Mouse (Mus musculus): Measurements from ENCODE around the gene Tmem179.

Gene Tmem179

GRCm38 (mm10) chr12:112516697-112517337 lies at the start of gene Tmem179:
Gene Tmem179 (minus strand): TSS chr12:112516747.
- no peak for DNase-seq (ENCODE audit: low spot score in 2 of 2)

DNA sequence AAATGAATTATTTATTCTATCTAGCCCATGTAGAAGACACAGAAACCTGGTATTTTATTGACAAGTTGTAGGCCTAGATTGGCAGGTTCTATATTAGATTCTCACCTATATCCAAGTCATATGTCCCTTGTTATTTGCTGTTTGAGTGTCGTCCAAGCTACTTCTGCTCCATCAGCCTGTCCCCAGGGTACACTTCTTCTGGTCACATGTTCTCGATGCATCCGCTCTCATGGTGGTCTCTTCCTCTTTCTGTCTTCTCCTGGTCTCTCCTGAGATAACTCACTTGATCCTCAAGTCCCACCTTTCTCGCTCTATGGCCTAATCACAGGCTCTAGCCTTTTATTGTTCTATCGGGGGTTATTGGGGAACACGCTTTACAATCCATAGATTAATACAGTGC lies 46.5 kb upstream of the Tmem179 start:
- DNase-seq (ENCODE audit: low spot score in 2 of 2) = no peak

DNA sequence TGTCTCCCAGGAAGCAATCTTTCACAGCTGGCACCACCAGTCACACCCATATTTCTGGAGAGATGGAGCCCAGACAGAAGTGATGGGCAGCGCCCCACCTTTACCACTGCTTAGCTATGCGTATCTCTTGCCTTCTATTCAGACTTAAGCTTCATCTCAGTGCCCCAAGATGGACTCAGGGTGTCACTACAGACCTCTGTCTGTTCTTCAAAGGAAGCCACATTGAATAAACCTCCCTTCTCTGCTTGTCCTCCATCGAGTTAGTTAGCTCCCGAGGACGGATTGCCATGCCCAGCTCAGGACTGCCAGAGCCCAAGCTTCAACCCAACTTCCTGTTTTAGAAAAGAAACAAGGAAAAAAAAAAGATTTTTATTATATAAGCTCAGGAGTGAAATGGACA lies 45.9 kb upstream of the Tmem179 start:
- DNase-seq (ENCODE audit: low spot score in 2 of 2) = no peak

DNA sequence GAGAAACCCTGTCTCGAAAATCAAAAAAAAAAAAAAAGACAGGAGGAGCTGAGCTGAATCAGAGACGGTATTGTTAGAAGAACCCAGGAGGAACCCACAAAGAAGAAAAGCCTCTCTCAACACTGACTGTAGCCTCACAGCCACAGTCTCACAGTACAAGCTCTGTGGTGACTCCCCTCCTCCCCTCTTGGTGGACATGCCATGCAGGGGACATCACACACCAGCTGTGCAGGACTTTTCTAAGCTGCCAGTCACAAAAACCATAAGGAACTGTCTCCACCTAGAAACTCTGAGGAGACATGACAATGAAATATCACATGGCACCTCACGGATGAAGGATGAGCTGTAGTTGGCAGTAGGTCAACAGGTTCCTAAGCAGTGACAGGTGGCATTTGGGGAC lies 44.6 kb upstream of the Tmem179 start:
- no peak for DNase-seq (ENCODE audit: low spot score in 2 of 2)

- DNase-seq (ENCODE audit: low spot score in 2 of 2) = no peak
These were observed 43.7 kb upstream of the Tmem179 start for GRCm38 (mm10) chr12:112560176-112560797.

GRCm38 (mm10) chr12:112559671-112560070 lies 43.1 kb upstream of the Tmem179 start:
- DNase-seq (ENCODE audit: low spot score in 2 of 2) = no peak

- DNase-seq (ENCODE audit: low spot score in 2 of 2) = no peak
These were observed 42.7 kb upstream of the Tmem179 start for GRCm38 (mm10) chr12:112559231-112559630.

- no peak for DNase-seq (ENCODE audit: low spot score in 2 of 2)
These were observed 40.7 kb upstream of the Tmem179 start for GRCm38 (mm10) chr12:112557219-112557618.

- no peak for DNase-seq (ENCODE audit: low spot score in 2 of 2)
These were observed 40.0 kb upstream of the Tmem179 start for GRCm38 (mm10) chr12:112556531-112557060.

DNA sequence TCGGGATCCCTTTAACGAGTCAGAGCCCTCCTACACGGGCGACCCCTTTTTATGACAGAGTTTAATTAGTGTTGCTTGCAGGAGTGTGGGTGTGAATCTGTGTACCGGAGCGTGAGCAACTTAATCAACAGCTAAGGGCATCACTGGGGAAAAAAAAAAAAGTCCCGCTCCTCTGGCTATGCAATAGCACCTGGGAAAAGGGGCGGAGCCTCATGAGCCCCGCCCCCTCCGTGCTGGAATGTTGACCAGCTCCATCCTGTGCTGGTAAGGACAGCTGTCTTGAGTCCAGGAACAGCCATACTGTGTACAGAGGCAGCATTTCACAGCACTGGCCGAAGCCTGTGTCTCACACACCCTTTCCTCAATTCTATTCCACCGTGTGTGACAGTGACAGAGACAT lies 38.4 kb upstream of the Tmem179 start:
- DNase-seq (ENCODE audit: low spot score in 2 of 2) = no peak

GRCm38 (mm10) chr12:112552520-112552919 lies 36.0 kb upstream of the Tmem179 start:
- DNase-seq (ENCODE audit: low spot score in 2 of 2) = no peak

DNA sequence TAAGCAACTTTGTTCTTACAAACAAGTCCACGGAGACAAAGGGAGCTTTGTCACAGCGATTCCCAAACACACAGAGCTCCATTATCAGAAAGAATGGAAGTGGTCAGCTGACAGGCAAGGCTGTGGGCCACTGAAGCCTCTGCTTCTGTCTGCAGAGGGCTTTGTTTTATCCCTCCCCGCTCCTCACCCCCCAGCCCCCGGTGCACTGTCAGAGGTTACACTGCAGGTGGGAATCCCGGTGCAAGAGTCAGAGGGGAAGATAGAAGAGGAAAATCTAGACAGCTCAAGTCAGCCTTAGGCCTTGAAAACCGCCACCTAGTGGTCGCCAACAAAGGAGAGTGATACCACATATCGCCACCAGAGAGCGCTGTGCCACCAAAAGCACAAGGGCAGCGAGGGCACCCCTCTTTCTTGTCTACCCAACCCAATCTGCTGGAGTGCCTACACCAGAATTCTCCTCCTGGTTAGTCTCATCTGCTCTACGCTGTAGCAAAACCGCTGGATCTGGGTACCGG lies 35.4 kb upstream of the Tmem179 start:
- DNase-seq (ENCODE audit: low spot score in 2 of 2) = peak; percentile 95 to 98

- DNase-seq (ENCODE audit: low spot score in 2 of 2) = no peak
These were observed 32.7 kb upstream of the Tmem179 start for GRCm38 (mm10) chr12:112549287-112549686.

- no peak for DNase-seq (ENCODE audit: low spot score in 2 of 2)
These were observed 29.6 kb upstream of the Tmem179 start for GRCm38 (mm10) chr12:112546110-112546509.

DNA sequence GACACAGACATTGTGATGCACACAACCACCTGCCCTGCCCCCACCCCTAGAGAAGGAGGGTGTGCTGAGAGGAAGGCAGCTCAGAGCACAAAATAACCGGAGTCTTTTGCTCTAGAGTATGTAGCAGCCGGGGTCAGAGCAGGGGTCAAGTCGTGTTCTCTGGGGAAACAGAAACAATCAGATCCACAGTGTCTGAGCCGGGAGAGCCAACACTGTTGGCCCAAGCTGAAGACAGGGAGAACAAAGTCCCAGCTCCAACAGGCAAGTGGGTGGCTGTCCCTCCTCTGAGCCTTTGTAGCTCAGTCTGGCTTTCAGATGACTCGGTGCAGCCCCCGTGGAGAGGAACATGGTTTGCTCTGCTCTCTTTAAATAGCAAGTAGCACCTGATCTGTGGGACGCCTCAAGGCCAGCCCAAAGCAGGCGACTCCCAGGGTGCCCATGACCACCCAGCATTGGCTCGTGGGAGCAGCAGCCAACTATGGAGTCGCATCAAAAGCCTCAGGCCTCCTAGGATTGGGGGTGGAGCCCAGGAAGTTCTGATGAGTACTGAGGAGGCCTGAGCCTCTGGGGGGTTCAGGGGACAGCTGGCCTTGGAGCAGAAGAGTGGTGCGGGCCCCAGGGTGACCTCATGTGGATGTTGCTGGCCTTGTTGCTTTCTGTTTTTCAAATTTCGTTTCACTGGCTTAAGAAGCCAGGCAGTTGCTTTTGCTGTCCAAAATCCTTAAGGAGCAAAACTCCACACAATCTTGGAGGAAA lies 28.6 kb upstream of the Tmem179 start:
- DNase-seq (ENCODE audit: low spot score in 2 of 2) = no peak

DNA sequence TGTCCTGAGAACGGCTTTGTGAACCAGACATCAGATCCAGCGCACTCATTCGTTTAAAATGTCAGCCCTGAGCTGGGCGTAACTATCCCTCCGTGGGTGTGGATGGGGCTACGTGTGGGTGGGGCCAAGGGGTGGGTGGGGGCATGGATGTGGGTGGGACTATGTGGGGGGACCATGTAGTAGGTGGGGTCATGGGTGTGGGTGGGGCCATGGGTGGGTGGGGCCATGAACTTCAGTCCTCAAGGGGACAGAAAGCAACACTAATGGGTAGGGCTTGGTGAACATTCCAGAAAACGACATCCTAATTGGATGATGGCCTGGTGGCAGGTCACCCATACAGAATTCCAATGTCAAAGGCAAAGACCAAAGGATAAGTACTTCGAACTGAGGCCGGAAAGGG lies 27.4 kb upstream of the Tmem179 start:
- DNase-seq (ENCODE audit: low spot score in 2 of 2) = no peak

GRCm38 (mm10) chr12:112542920-112543300 lies 26.4 kb upstream of the Tmem179 start:
- DNase-seq (ENCODE audit: low spot score in 2 of 2) = peak; percentile 91

GRCm38 (mm10) chr12:112542257-112542919 lies 25.8 kb upstream of the Tmem179 start:
- no peak for DNase-seq (ENCODE audit: low spot score in 2 of 2)

- DNase-seq (ENCODE audit: low spot score in 2 of 2) = no peak
These were observed 25.0 kb upstream of the Tmem179 start for GRCm38 (mm10) chr12:112541483-112542091.

GRCm38 (mm10) chr12:112540321-112540720 lies 23.8 kb upstream of the Tmem179 start:
- no peak for DNase-seq (ENCODE audit: low spot score in 2 of 2)

DNA sequence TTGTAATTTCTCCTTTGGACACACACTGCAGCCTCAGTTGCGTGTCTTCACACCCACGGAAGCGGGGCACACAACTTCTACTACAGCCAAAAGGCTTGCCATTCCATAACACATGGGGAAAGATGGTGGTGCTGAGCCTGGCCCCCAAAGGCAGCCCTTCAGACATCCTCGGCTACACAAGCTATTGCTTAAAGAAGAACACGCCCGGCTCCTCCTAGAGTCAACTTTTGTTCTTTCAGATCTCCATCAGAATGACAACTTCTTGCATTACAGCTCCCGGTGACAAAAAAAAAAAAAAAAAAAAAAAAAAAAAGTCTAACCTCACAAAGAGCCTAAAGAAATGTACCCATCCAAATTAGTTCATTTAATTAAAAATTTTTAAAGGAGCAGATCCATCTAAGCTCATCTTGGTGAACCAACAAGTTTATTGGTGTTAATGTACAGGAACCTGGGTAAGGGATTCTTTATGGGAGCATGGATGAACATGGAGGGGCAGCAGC lies 23.0 kb upstream of the Tmem179 start:
- no peak for DNase-seq (ENCODE audit: low spot score in 2 of 2)
